Mouse (Mus musculus): Measurements from ENCODE around the gene Slc4a10.

Slc4a10 gene

DNA sequence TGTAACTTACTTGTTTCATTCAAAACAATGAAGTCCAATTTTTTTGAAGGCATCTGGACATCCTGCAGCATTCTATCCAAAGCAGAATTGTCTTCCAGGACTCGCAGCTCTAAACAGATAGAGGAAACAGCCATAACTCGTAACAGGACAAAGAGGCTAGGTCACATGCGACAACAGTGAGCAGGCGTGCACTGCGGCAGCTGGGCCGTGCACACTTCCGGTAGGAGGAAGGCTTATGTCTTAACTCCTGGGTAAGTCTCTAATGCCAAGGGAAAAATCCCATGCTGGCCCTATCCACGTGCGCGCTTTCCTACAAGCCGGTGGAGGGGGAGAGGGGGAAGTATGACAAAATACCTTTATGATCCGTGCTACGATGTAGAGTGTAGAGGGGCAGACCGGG is 310.3 kb downstream of the Slc4a10 start:
- no peak for DNase-seq

DNA sequence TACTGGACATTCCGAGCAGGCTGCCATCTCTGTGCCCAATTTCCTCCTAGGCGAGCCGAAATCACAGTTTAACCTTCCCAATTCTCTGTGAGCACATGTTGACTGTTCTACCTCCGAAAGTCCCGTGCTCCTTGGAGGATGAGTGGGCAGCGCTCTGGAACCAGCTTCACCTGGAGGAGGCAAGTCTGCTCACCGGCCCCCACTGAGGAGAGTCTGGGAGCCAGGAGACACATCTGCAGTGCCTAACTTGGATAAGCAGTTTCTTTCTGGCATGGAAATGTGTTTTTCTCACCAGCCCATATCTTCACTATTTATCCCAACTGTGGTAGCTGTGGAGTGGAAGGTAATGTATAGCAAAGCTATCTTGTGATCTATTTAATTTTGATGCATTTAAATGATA is 311.0 kb downstream of the Slc4a10 start:
- DNase-seq = peak; percentile 48

DNA sequence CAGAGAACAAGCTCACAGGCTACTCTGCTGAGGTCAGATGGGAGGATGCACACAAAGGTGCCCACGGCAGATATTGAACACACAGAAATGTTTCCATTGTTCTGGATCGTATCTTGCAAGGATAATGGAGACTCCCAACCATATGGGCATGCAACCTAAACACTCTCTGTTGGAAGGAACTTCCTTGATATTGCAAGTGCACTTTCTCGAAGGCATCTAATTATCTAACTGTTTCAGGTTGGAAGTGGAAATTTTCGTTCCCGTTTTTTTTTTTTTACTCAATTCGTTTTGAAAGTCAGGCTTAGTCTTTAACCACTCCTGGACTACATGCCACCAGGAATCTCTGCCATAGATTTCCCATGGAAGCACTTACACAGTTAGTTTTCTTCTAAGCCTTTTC is 314.6 kb downstream of the Slc4a10 start:
- no peak for DNase-seq

DNA sequence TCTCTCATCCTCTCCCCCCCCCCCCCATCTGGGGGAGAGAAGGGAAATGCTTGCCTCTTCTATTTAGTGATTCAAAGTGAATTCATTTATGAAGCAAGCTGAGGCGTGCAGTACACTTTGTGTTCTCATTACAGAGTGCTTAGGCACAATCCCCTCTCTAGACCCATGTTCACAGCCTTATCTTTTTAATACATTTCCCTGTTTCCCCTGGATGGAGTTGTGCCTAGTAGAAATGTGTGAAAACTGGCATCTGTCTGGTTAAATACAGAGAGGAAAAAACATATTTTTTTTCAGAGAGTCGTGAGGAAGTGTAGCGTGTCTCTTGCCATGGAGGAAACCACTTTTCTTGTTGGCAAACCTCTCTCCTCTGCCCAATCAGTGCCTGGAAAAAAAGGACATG is 315.3 kb downstream of the Slc4a10 start:
- no peak for DNase-seq

DNA sequence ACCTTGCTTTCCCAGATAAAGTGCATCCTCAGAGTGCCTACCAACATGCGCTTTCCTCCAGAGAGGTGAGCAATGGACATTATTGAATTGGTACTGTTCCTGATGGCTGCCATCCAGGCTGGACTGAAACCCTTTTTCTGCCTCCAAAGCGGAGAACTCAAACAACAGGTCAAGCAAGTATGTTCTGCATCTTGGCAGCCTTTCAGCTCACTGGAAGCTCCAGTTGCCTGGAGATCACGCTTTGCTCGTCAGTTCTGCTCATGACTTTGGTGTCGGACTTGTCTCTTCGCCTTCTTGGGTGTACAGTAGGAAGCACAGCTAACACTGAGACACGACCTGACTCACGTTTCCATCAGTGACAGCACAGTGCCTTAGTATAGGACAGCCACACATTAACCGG is 315.9 kb downstream of the Slc4a10 start:
- no peak for DNase-seq

DNA sequence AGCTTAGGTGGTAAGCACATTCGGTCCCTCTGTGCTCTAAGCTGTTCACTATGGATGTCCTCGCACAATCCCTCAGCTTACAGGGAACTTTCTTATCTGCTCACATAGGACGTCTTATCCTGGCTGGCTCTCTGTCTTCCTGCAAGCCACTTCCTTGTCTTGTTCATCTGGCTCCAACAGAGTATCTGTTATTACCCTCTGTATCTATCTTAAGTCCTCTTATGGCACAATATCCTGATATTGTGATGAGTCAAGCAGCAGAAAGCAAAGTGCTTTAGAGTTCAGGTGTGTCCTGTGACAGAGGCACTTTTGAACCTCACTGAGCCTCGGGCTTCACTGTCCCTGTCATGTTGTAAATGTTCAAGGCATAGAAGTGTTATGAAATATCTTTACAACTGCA is 317.3 kb downstream of the Slc4a10 start:
- no peak for DNase-seq

DNA sequence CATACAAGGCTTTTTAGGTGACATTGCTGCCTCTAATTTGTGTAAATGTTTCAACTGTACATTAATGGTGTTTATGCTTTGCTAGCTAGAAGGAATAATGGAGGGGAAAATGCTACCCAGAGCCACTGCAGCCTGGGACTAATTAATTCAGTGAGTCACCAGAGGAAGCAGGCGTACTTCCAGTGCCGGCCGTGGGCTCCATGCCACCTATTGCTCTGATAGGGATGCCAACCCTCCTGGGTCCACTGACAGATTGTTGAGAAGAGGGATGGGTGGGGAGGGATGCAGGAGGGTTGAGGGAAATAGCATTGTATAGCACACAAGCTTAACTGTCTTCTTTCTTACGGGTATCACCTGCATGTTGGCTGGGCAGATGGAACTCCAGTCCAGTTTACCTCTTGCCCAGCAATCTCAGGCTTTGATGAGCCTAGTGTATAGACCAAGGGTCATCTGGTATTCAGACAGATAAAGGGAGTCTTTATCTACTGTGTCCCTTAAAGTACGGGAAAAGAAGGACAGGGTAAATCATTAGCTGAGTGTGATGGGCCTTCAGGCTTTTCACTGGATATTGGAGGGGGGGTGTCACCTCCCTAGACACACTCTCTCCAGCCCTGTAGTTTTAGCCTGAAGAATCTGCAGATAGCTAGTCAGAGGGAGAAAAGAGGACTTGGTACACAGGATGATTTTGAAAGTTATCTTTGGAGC is 322.2 kb downstream of the Slc4a10 start:
- DNase-seq = peak; percentile 39

DNA sequence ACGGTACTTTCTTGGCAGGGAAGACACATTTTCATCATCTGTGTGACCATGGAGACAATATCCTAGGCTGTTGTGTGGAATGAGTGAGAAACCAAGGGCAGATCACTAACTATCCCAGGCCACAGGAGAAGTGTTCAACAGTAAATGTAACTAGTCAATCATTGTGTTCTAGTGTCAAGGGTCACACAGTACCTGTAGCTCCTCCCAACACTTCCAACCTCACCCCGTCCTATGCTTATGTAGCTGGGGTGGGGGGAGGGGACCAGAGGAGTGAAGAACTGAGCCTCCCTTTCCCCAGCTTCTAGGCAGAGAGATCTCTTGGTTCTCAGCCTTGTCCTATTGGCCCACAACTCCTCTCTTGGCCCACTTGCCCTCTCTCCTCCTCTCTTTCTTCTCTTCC is 323.8 kb downstream of the Slc4a10 start:
- DNase-seq = no peak

DNA sequence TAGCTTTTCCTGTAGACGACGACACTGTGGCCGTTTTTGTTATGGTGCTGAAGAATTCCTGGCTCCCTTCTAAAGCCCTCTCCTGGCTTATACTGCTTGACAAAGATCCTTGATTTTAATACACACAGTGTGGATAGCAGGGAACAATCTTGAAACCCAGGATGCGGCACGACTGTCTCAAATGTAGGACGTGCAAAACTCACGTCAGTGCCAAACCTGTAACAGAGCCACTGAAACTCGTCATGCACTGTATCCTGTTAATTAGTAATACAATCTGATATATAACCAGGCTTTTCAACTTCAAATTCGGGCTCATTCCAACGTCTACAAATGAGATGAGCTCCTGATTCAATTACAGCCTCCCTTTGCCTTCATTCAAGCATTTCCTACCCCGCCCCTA is 327.4 kb downstream of the Slc4a10 start:
- DNase-seq = no peak
